In the genomic region with DNA sequence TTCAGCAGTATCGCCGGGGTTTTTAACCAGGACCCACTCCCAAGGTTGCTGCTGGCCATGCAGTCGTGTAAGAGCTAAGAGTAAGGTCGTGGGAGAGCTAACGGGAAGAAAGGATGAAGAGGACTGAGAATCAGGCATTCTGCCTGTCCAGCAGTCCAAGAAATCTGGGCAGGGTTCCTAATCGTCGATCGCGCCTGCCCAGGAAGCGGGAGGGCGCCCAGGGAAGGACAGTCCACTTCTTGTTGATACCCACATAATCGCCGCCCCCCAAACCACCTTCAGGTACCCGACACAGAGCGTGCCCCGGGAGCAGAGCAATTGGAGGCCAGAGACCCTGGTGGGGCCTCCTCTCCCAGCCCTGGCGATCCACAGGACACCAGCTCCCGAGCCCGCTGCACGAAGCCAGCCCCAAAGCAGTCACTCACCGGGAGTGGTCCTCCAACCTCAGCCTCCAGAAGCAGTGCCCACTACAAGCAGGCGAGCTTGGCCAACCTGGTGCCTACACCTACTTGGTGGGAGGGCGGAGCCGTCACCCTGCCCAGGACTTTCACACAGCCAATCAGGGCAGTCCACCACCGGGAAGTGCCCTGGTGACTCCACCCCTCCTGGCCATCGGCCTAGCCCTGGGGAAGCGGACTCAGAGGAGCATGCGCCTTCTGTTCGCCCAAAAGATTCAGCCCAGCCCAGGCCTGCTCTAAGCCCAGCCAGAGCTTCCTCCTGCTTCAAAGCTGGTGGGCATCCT, we compare ENCODE assay signal across 8 mouse cellular contexts. TPM values are rescaled to one million over a fixed set of nuclear protein-coding genes. Genes with fewer than 3 reads are reported as not detected.
A peak's percentile ranks its signal among the peaks of the same experiment; 100 is the strongest.
DNase-seq lines count a peak whose midpoint lies in the region; ATAC-seq and TF ChIP-seq lines count a peak whose summit lies in the region.

A gene (minus strand): TSS at position 534 of the 742 bp plus-strand sequence.

- peak within 1 kb of the TSS; percentile 46 for H3K4me3 ChIP-seq in C2C12 (ENCODE audit: insufficient read depth, poor library complexity, severe bottlenecking)
- peak within 1 kb of the TSS; percentile 72 for H3K4me3 ChIP-seq in heart, embryonic 12.5 days
- H3K4me3 ChIP-seq in kidney, postnatal 0 days (replicated peaks; ENCODE audit: low read depth, low read length), result peak within 1 kb of the TSS; percentile 73
- H3K4me3 ChIP-seq in liver, embryonic 11.5 days (ENCODE audit: low read depth, low read length), result peak within 1 kb of the TSS; percentile 80
- H3K4me3 ChIP-seq in stomach, embryonic 14.5 days (ENCODE audit: low read depth, low read length), result peak within 1 kb of the TSS; percentile 71

- no peaks in the 10 kb centered on the region for H3K79me2 ChIP-seq in C2C12 (ENCODE audit: control insufficient read depth, insufficient read depth)

- peak within 1 kb of the TSS; percentile 58 for H3K27ac ChIP-seq in heart, embryonic 12.5 days (ENCODE audit: poor library complexity, severe bottlenecking)
- H3K27ac ChIP-seq in kidney, postnatal 0 days, result peak within 1 kb of the TSS; percentile 9
- H3K27ac ChIP-seq in liver, embryonic 11.5 days (ENCODE audit: low read depth, low read length), result peak within 1 kb of the TSS; percentile 67
- H3K27ac ChIP-seq in stomach, embryonic 14.5 days (ENCODE audit: low read length), result peak within 1 kb of the TSS; percentile 48; the same call in 1 of the 2 replicates

- H3K9ac ChIP-seq in heart, embryonic 12.5 days, result peak within 1 kb of the TSS; percentile 81
- H3K9ac ChIP-seq in kidney, postnatal 0 days (ENCODE audit: low read depth, low read length), result peak within 1 kb of the TSS; percentile 64
- H3K9ac ChIP-seq in liver, embryonic 11.5 days (ENCODE audit: low read depth, low read length), result peak within 1 kb of the TSS; percentile 70
- peak within 1 kb of the TSS; percentile 68 for H3K9ac ChIP-seq in stomach, embryonic 14.5 days (replicated peaks; ENCODE audit: low read depth, low read length)

- no peaks in the 10 kb centered on the region for H3K79me3 ChIP-seq in C2C12 (ENCODE audit: low read depth)

- H3K9me3 ChIP-seq in heart, embryonic 12.5 days (replicated peaks), result no peaks in the 10 kb centered on the region
- H3K9me3 ChIP-seq in kidney, postnatal 0 days (replicated peaks; ENCODE audit: low read length), result no peaks in the 10 kb centered on the region
- H3K9me3 ChIP-seq in liver, embryonic 11.5 days (ENCODE audit: control insufficient read depth, low read length), result no peaks in the 10 kb centered on the region
- H3K9me3 ChIP-seq in stomach, embryonic 14.5 days (ENCODE audit: control insufficient read depth, low read depth, low read length), result no peaks in the 10 kb centered on the region

- peak within 1 kb of the TSS; percentile 3 for H3ac ChIP-seq in C2C12 (ENCODE audit: control insufficient read depth, insufficient read length, low read depth)

- whole genome bisulfite sequencing in heart, embryonic 12.5 days, result under 1% methylated on average over 29 of the region's 29 CpGs
- under 1% methylated on average over 28 of the region's 29 CpGs for WGBS in kidney, postnatal 0 days
- WGBS in liver, embryonic 11.5 days, result under 1% methylated on average over 29 of the region's 29 CpGs
- under 1% methylated on average over 29 of the region's 29 CpGs for WGBS in stomach, embryonic 14.5 days

- peak; percentile 79 for DNase-seq in brain, embryonic 18.5 days (ENCODE audit: low read depth, low spot score)
- DNase-seq in kidney, postnatal 0 days (ENCODE audit: low spot score), result peak; percentile 97
- DNase-seq in liver, embryonic 11.5 days (ENCODE audit: low spot score), result peak; percentile 86
- peak; percentile 89 for DNase-seq in naive thymus-derived CD4-positive, alpha-beta T cell, adult 2 months (ENCODE audit: low read depth)

- H3K36me3 ChIP-seq in C2C12 (ENCODE audit: control insufficient read depth, insufficient read depth), result no peaks in the 10 kb centered on the region
- no peaks in the 10 kb centered on the region for H3K36me3 ChIP-seq in heart, embryonic 12.5 days
- H3K36me3 ChIP-seq in kidney, postnatal 0 days (ENCODE audit: insufficient read depth, low read length), result no peaks in the 10 kb centered on the region
- H3K36me3 ChIP-seq in liver, embryonic 11.5 days (ENCODE audit: control insufficient read depth, insufficient read depth, low read length), result no peaks in the 10 kb centered on the region
- H3K36me3 ChIP-seq in stomach, embryonic 14.5 days (ENCODE audit: control insufficient read depth, insufficient read depth, low read length), result no peaks in the 10 kb centered on the region

- peak within 1 kb of the TSS; percentile 77 for H3K4me2 ChIP-seq in heart, embryonic 12.5 days
- peak within 1 kb of the TSS; percentile 81 for H3K4me2 ChIP-seq in kidney, postnatal 0 days (ENCODE audit: low read length)
- H3K4me2 ChIP-seq in liver, embryonic 11.5 days, result peak within 1 kb of the TSS; percentile 93
- peak within 1 kb of the TSS; percentile 79 for H3K4me2 ChIP-seq in stomach, embryonic 14.5 days (replicated peaks; ENCODE audit: low read depth, low read length)

- H3K27me3 ChIP-seq in C2C12 (ENCODE audit: control insufficient read depth, insufficient read depth, insufficient read length), result no peaks in the 10 kb centered on the region
- no peaks in the 10 kb centered on the region for H3K27me3 ChIP-seq in heart, embryonic 12.5 days (replicated peaks)
- no peaks in the 10 kb centered on the region for H3K27me3 ChIP-seq in kidney, postnatal 0 days (ENCODE audit: insufficient read depth, low read length)
- no peaks in the 10 kb centered on the region for H3K27me3 ChIP-seq in liver, embryonic 11.5 days (replicated peaks; ENCODE audit: control insufficient read depth, insufficient read depth, low read length)
- no peaks in the 10 kb centered on the region for H3K27me3 ChIP-seq in stomach, embryonic 14.5 days (ENCODE audit: control insufficient read depth, insufficient read depth, low read length)

- peaks cover 13% of the 10 kb centered on the region for H3K4me1 ChIP-seq in heart, embryonic 12.5 days (replicated peaks)
- no peaks in the 10 kb centered on the region for H3K4me1 ChIP-seq in kidney, postnatal 0 days (replicated peaks; ENCODE audit: insufficient read depth, low read length)
- peaks cover 8% of the 10 kb centered on the region; the same call in 1 of the 2 replicates for H3K4me1 ChIP-seq in liver, embryonic 11.5 days (replicated peaks; ENCODE audit: control insufficient read depth, insufficient read depth, low read length)
- peaks cover 2% of the 10 kb centered on the region; the same call in 1 of the 2 replicates for H3K4me1 ChIP-seq in stomach, embryonic 14.5 days (ENCODE audit: control insufficient read depth, insufficient read depth, low read length)

- TF ChIP-seq CTCF in C2C12 (IDR thresholded peaks at IDR 0.05; ENCODE audit: control insufficient read depth, insufficient read depth, insufficient read length), result no peak
- TF ChIP-seq CTCF in kidney, postnatal 0 days (IDR thresholded peaks at IDR 0.05; ENCODE audit: low read depth), result no peak

- ATAC-seq in erythroid progenitor cell, adult 5-6 weeks (replicated peaks; ENCODE audit: low FRiP score, poor library complexity, severe bottlenecking), result peak; percentile 100
- ATAC-seq in heart, embryonic 12.5 days (ENCODE audit: insufficient number of reproducible peaks, low FRiP score), result peak; percentile 100
- peak; percentile 100 for ATAC-seq in kidney, postnatal 0 days (replicated peaks; ENCODE audit: low FRiP score, low read depth)
- peak; percentile 100 for ATAC-seq in liver, embryonic 11.5 days (replicated peaks; ENCODE audit: low FRiP score)
- ATAC-seq in stomach, embryonic 14.5 days (ENCODE audit: insufficient number of reproducible peaks, insufficient read depth, low FRiP score, low read depth), result peak; percentile 100

TF ChIP-seq in C2C12, 6 proteins besides CTCF, POLR2A, EP300 and RAD21:
- TF ChIP-seq MYOG (IDR thresholded peaks at IDR 0.05; ENCODE audit: control insufficient read depth, extremely low read depth, insufficient read length) (no peak), USF1 (IDR thresholded peaks at IDR 0.05; ENCODE audit: low read depth) (no peak), MYOD1 (IDR thresholded peaks at IDR 0.05; ENCODE audit: control insufficient read depth, insufficient read length, low read depth) (no peak), CEBPB (IDR thresholded peaks at IDR 0.05; ENCODE audit: low read depth) (no peak), FOSL1 (IDR thresholded peaks at IDR 0.05; ENCODE audit: insufficient read depth, low read length, poor library complexity, severe bottlenecking) (no peak), MAX (IDR thresholded peaks at IDR 0.05) (no peak)

RNA-seq across cellular contexts. Expression of the gene that starts here (rescaled TPM):
- polyA plus RNA-seq in C2C12 (2012; fragmentation: generic; extraction: Trizol), result 8.8 TPM
- total RNA-seq in erythroid progenitor cell, adult 5-6 weeks (2015; ENCODE audit: low replicate concordance), result 21.4 and 26.3 TPM in 2 replicates
- 9.1 and 11.0 TPM in 2 replicates for total RNA-seq in erythroid progenitor cell, adult 5-6 weeks (2017; ENCODE audit: low replicate concordance)
- polyA plus RNA-seq in heart, embryonic 12.5 days (2016; fragmentation: Nextera tagmentation; extraction: Ambion mirVana), result 38.7 and 41.4 TPM in 2 replicates
- 48.0 and 51.4 TPM in 2 replicates for polyA plus RNA-seq in kidney, postnatal 0 days (2015; fragmentation: Nextera tagmentation; extraction: Ambion mirVana)
- 48.2 and 53.6 TPM in 2 replicates for polyA plus RNA-seq in liver, embryonic 11.5 days (2014; fragmentation: Nextera tagmentation; extraction: Ambion mirVana)
- polyA plus RNA-seq in stomach, embryonic 14.5 days (2014; fragmentation: Nextera tagmentation; extraction: Ambion mirVana), result 35.3 and 36.4 TPM in 2 replicates

Comparison
In these comparisons a context has a peak if more than half of its experiments do, and no peak if none do; other contexts are left out.
1. Peak in every context shown above with its lines: DNase-seq, ATAC-seq, H3K4me3 ChIP-seq and H3K27ac ChIP-seq.
2. H3K27ac ChIP-seq: peak in every context shown above with its lines; median percentile 67 in liver, embryonic 11.5 days; 58 in heart, embryonic 12.5 days; 48 in stomach, embryonic 14.5 days; 9 in kidney, postnatal 0 days.